Mouse (Mus musculus): ENCODE measurements around the gene Eif4a2. TPM values are rescaled to one million over a fixed set of nuclear protein-coding genes. Genes with fewer than 3 reads are reported as not detected.
"Not testable (repeated sequence)": the region's sequence is repeated elsewhere in the genome, so short reads cannot be mapped to it uniquely, and the experiment has no call there.

The Eif4a2 gene
- 378 and 390 TPM in 2 replicates for polyA plus RNA-seq (2015; fragmentation: Nextera tagmentation; extraction: Ambion mirVana)

- H3K27ac ChIP-seq (ENCODE audit: low read length): peak within 1 kb of the TSS; percentile 99
- peak; percentile 90 for ATAC-seq
- H3K4me3 ChIP-seq (replicated peaks; ENCODE audit: low read length): peak within 1 kb of the TSS; percentile 100
- H3K9ac ChIP-seq (replicated peaks; ENCODE audit: low read depth, low read length): peak within 1 kb of the TSS; percentile 100
- under 1% methylated on average over 71 of the region's 71 CpGs for WGBS
- no peaks in the 10 kb centered on the region for H3K27me3 ChIP-seq (replicated peaks; ENCODE audit: control insufficient read depth, insufficient read depth, low read length)
- peak within 1 kb of the TSS; percentile 90 for H3K4me2 ChIP-seq (ENCODE audit: low read length)
- H3K4me1 ChIP-seq (replicated peaks; ENCODE audit: control insufficient read depth, insufficient read depth, low read length): peaks cover 31% of the 10 kb centered on the region
- H3K9me3 ChIP-seq (ENCODE audit: control insufficient read depth, low read length): no peaks in the 10 kb centered on the region
- H3K36me3 ChIP-seq (ENCODE audit: control insufficient read depth, insufficient read depth): peaks cover 22% of the 10 kb centered on the region
These were observed at the start of gene Eif4a2 for GRCm38 (mm10) chr16:23107231-23107942. Gene Eif4a2 (plus strand): TSS chr16:23107444.

GRCm38 (mm10) chr16:23057668-23058447, 49.4 kb upstream of the Eif4a2 start, which contains the start of gene Kng1:
Gene Kng1 (plus strand): TSS chr16:23057865.
- H3K4me3 ChIP-seq (replicated peaks; ENCODE audit: low read length); H3K27ac ChIP-seq (ENCODE audit: low read length); H3K27me3 ChIP-seq (replicated peaks; ENCODE audit: control insufficient read depth, insufficient read depth, low read length); H3K4me1 ChIP-seq (replicated peaks; ENCODE audit: control insufficient read depth, insufficient read depth, low read length); H3K36me3 ChIP-seq (ENCODE audit: control insufficient read depth, insufficient read depth); ATAC-seq; H3K4me2 ChIP-seq (ENCODE audit: low read length); H3K9ac ChIP-seq (replicated peaks; ENCODE audit: low read depth, low read length); H3K9me3 ChIP-seq (ENCODE audit: control insufficient read depth, low read length): not testable (repeated sequence)
- WGBS: 95% methylated on average over 1 of the region's 1 CpGs

DNA sequence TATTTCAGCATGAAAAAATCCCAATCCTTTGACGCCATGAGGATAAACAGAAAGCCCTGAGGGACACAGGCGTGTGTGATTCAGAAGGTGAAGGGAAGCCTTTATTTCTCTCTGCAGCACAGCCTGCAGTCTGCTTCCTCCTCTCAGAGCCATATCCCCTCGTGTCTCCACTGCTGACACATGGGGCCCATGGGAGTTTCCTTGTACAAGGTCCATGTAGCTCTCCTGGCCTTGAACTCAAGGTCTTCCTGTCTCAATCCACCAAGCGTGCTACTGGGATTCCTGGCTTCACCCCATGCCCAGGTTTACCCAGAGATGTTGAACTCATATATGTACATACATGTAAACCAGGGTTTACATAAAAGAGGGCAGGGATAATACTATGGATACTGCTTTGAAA, 47.6 kb upstream of the Eif4a2 start:
- 59% methylated on average over 4 of the region's 4 CpGs for WGBS
- H3K27me3 ChIP-seq (replicated peaks; ENCODE audit: control insufficient read depth, insufficient read depth, low read length); H3K4me1 ChIP-seq (replicated peaks; ENCODE audit: control insufficient read depth, insufficient read depth, low read length); ATAC-seq; H3K27ac ChIP-seq (ENCODE audit: low read length); H3K9me3 ChIP-seq (ENCODE audit: control insufficient read depth, low read length); H3K4me2 ChIP-seq (ENCODE audit: low read length); H3K4me3 ChIP-seq (replicated peaks; ENCODE audit: low read length); H3K36me3 ChIP-seq (ENCODE audit: control insufficient read depth, insufficient read depth); H3K9ac ChIP-seq (replicated peaks; ENCODE audit: low read depth, low read length): not testable (repeated sequence)

DNA sequence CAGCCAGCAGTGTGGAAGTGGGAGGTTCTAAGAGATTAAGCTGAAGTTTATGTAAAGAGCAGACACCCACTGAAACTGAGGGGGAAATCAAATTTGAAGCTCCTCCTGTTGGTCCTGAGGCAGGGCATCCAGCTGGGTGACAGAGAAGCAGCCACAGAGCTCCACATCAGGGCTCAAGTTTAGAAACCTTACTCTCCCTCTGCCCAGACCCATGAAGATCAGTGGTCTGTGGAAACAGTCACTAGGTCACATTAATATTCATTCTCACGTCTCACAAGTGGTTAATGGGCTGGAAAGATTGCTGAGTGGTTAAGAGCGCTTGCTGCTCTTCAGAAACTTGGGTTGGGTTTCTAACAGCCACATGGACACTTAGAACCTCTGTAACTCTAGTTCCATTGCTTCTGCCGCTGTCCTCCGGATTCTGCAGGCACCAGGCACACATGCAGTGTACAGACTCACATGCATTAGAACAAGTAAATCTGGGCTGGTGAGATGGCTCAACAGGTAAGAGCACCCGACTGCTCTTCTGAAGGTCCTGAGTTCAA, 46.4 kb upstream of the Eif4a2 start:
- not testable (repeated sequence) for ATAC-seq; H3K4me2 ChIP-seq (ENCODE audit: low read length); H3K9ac ChIP-seq (replicated peaks; ENCODE audit: low read depth, low read length); H3K9me3 ChIP-seq (ENCODE audit: control insufficient read depth, low read length); H3K4me1 ChIP-seq (replicated peaks; ENCODE audit: control insufficient read depth, insufficient read depth, low read length); H3K27me3 ChIP-seq (replicated peaks; ENCODE audit: control insufficient read depth, insufficient read depth, low read length); H3K36me3 ChIP-seq (ENCODE audit: control insufficient read depth, insufficient read depth); H3K27ac ChIP-seq (ENCODE audit: low read length); H3K4me3 ChIP-seq (replicated peaks; ENCODE audit: low read length)
- 76% methylated on average over 5 of the region's 5 CpGs for WGBS

GRCm38 (mm10) chr16:23077516-23077915, 29.7 kb upstream of the Eif4a2 start:
- not testable (repeated sequence) for H3K27me3 ChIP-seq (replicated peaks; ENCODE audit: control insufficient read depth, insufficient read depth, low read length); H3K9ac ChIP-seq (replicated peaks; ENCODE audit: low read depth, low read length); ATAC-seq; H3K4me2 ChIP-seq (ENCODE audit: low read length); H3K27ac ChIP-seq (ENCODE audit: low read length); H3K4me3 ChIP-seq (replicated peaks; ENCODE audit: low read length); H3K36me3 ChIP-seq (ENCODE audit: control insufficient read depth, insufficient read depth); H3K9me3 ChIP-seq (ENCODE audit: control insufficient read depth, low read length); H3K4me1 ChIP-seq (replicated peaks; ENCODE audit: control insufficient read depth, insufficient read depth, low read length)
- 82% methylated on average over 6 of the region's 6 CpGs for WGBS

GRCm38 (mm10) chr16:23087159-23087558, 20.1 kb upstream of the Eif4a2 start:
- not testable (repeated sequence) for H3K36me3 ChIP-seq (ENCODE audit: control insufficient read depth, insufficient read depth); ATAC-seq; H3K27ac ChIP-seq (ENCODE audit: low read length); H3K9me3 ChIP-seq (ENCODE audit: control insufficient read depth, low read length); H3K4me2 ChIP-seq (ENCODE audit: low read length); H3K4me3 ChIP-seq (replicated peaks; ENCODE audit: low read length); H3K4me1 ChIP-seq (replicated peaks; ENCODE audit: control insufficient read depth, insufficient read depth, low read length); H3K9ac ChIP-seq (replicated peaks; ENCODE audit: low read depth, low read length); H3K27me3 ChIP-seq (replicated peaks; ENCODE audit: control insufficient read depth, insufficient read depth, low read length)
- 82% methylated on average over 8 of the region's 8 CpGs for WGBS

DNA sequence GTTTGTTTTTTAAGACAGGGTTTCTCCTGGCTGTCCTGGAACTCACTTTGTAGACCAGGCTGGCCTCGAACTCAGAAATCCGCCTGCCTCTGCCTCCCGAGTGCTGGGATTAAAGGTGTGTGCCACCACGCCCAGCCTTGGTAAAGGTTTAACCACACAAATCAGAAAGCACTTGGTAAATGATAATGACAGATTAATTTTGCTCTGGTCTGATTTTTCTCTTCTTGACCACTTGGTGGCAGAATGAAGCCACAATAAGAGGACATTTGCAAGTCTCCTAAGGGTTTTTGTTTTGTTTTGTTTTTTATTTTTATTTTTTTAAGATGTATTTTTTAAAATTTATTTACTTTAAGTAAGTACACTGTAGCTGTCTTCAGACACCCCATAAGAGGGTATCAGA, 19.5 kb upstream of the Eif4a2 start:
- not testable (repeated sequence) for H3K4me2 ChIP-seq (ENCODE audit: low read length); H3K36me3 ChIP-seq (ENCODE audit: control insufficient read depth, insufficient read depth); H3K9me3 ChIP-seq (ENCODE audit: control insufficient read depth, low read length); ATAC-seq; H3K4me1 ChIP-seq (replicated peaks; ENCODE audit: control insufficient read depth, insufficient read depth, low read length); H3K4me3 ChIP-seq (replicated peaks; ENCODE audit: low read length); H3K27ac ChIP-seq (ENCODE audit: low read length); H3K27me3 ChIP-seq (replicated peaks; ENCODE audit: control insufficient read depth, insufficient read depth, low read length); H3K9ac ChIP-seq (replicated peaks; ENCODE audit: low read depth, low read length)
- 45% methylated on average over 4 of the region's 4 CpGs for WGBS

GRCm38 (mm10) chr16:23088491-23088890, 18.8 kb upstream of the Eif4a2 start:
- not testable (repeated sequence) for H3K36me3 ChIP-seq (ENCODE audit: control insufficient read depth, insufficient read depth); ATAC-seq; H3K9me3 ChIP-seq (ENCODE audit: control insufficient read depth, low read length); H3K27me3 ChIP-seq (replicated peaks; ENCODE audit: control insufficient read depth, insufficient read depth, low read length); H3K4me2 ChIP-seq (ENCODE audit: low read length); H3K27ac ChIP-seq (ENCODE audit: low read length); H3K4me3 ChIP-seq (replicated peaks; ENCODE audit: low read length); H3K9ac ChIP-seq (replicated peaks; ENCODE audit: low read depth, low read length); H3K4me1 ChIP-seq (replicated peaks; ENCODE audit: control insufficient read depth, insufficient read depth, low read length)
- WGBS: 82% methylated on average over 1 of the region's 1 CpGs

DNA sequence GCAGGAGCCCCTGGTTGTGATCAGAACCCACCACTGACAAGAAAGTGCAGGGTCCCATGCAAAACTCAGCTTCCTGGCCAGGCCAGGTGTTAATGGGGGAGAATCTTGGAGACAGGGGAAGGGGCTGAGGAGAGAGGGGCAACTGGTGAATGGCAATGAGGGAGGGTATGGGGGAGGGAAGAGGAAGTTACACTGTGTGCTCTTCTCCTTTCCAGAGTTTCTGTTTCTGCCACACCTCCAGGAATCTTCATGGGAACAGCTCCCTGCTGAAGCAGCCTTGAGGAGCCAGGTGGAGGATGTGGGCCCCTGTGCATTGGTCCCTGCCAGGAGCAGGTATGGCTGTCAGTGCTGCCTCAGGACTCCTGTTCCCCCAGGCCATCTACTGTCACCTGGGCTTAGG, 15.9 kb upstream of the Eif4a2 start:
- H3K36me3 ChIP-seq (ENCODE audit: control insufficient read depth, insufficient read depth); H3K4me2 ChIP-seq (ENCODE audit: low read length); H3K27me3 ChIP-seq (replicated peaks; ENCODE audit: control insufficient read depth, insufficient read depth, low read length); H3K27ac ChIP-seq (ENCODE audit: low read length); ATAC-seq; H3K9ac ChIP-seq (replicated peaks; ENCODE audit: low read depth, low read length); H3K4me1 ChIP-seq (replicated peaks; ENCODE audit: control insufficient read depth, insufficient read depth, low read length); H3K9me3 ChIP-seq (ENCODE audit: control insufficient read depth, low read length); H3K4me3 ChIP-seq (replicated peaks; ENCODE audit: low read length): not testable (repeated sequence)
